Comparison of ENCODE assay signal across 9 mouse cellular contexts in the genomic region with DNA sequence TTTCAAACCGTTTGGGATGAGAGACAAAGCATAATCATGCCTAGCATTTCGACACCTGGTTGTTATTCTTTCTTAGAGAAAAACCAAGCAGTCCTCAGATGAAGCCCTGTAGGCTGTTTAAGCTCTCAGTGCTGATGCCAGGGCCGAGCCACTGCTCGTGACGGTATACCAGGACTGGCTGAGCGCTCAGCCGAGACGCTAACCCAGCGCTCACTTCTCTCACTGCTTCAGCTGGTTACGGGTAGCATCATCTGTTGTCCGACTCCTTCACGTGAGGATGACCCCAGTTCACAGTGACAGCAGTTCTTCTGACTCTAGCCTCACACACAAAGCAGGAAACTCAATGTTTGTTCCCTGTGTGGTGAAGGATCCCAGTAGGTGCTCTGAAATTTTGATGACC. TPM values are rescaled to one million over a fixed set of nuclear protein-coding genes. Genes with fewer than 3 reads are reported as not detected.
DNase-seq lines count a peak whose midpoint lies in the region; ATAC-seq and TF ChIP-seq lines count a peak whose summit lies in the region.
"Had no signal": no experiment of that assay in that cellular context is flagged by ENCODE, and none has a peak within 500 bp of the region (broad histone marks: within the 10 kb centered on the region; RNA-seq: fewer than 3 reads in every experiment).

No protein-coding gene starts in this region.

- no peaks in the 10 kb centered on the region for H3K27me3 ChIP-seq in heart, embryonic 12.5 days (replicated peaks)
- no peaks in the 10 kb centered on the region for H3K27me3 ChIP-seq in limb, embryonic 12.5 days
- H3K27me3 ChIP-seq in limb, embryonic 10.5 days (ENCODE audit: low read depth, poor library complexity, severe bottlenecking): no peaks in the 10 kb centered on the region
- no peaks in the 10 kb centered on the region for H3K27me3 ChIP-seq in liver, postnatal 0 days (ENCODE audit: insufficient read depth, low read length)
- H3K27me3 ChIP-seq: forebrain, embryonic 12.5 days had no signal

- H3K4me1 ChIP-seq in heart, embryonic 12.5 days (replicated peaks): peaks cover 25% of the 10 kb centered on the region
- H3K4me1 ChIP-seq in limb, embryonic 12.5 days (replicated peaks): peaks cover 12% of the 10 kb centered on the region
- H3K4me1 ChIP-seq in limb, embryonic 10.5 days: no peaks in the 10 kb centered on the region
- H3K4me1 ChIP-seq in liver, postnatal 0 days (ENCODE audit: insufficient read depth): peaks cover 21% of the 10 kb centered on the region

- TF ChIP-seq CTCF in liver, postnatal 0 days (IDR thresholded peaks at IDR 0.05; ENCODE audit: low read depth): no peak

- peak overlapping the region; percentile 48; the same call in 1 of the 2 replicates for H3K27ac ChIP-seq in heart, embryonic 12.5 days (ENCODE audit: poor library complexity, severe bottlenecking)
- 0 out of 2 replicates have a peak overlapping the region, but pooled peaks have one; percentile 50 for H3K27ac ChIP-seq in limb, embryonic 12.5 days
- no peak overlapping the region for H3K27ac ChIP-seq in limb, embryonic 10.5 days
- H3K27ac ChIP-seq in liver, postnatal 0 days (ENCODE audit: low read depth): peak overlapping the region; percentile 36; the same call in 1 of the 2 replicates
- H3K27ac ChIP-seq: forebrain, embryonic 12.5 days had no signal

- H3K9me3 ChIP-seq in heart, embryonic 12.5 days (replicated peaks): no peaks in the 10 kb centered on the region
- no peaks in the 10 kb centered on the region for H3K9me3 ChIP-seq in limb, embryonic 12.5 days
- no peaks in the 10 kb centered on the region for H3K9me3 ChIP-seq in limb, embryonic 10.5 days (replicated peaks)
- H3K9me3 ChIP-seq in liver, postnatal 0 days (ENCODE audit: low read length): no peaks in the 10 kb centered on the region
- H3K9me3 ChIP-seq: forebrain, embryonic 12.5 days had no signal

- H3K4me3 ChIP-seq in heart, embryonic 12.5 days: no peak overlapping the region
- H3K4me3 ChIP-seq in limb, embryonic 12.5 days (replicated peaks): no peak overlapping the region
- H3K4me3 ChIP-seq in limb, embryonic 10.5 days: no peak overlapping the region
- H3K4me3 ChIP-seq in liver, postnatal 0 days (ENCODE audit: low read depth, low read length): no peak overlapping the region
- H3K4me3 ChIP-seq: forebrain, embryonic 12.5 days had no signal

- no peak overlapping the region for H3K9ac ChIP-seq in heart, embryonic 12.5 days
- no peak overlapping the region for H3K9ac ChIP-seq in limb, embryonic 12.5 days (replicated peaks)
- H3K9ac ChIP-seq in liver, postnatal 0 days (replicated peaks): no peak overlapping the region
- H3K9ac ChIP-seq: forebrain, embryonic 12.5 days had no signal

- 76% methylated on average over 12 of the region's 12 CpGs for WGBS in heart, embryonic 12.5 days
- 86% methylated on average over 12 of the region's 12 CpGs for WGBS in limb, embryonic 12.5 days
- WGBS in limb, embryonic 10.5 days: 87% methylated on average over 12 of the region's 12 CpGs
- 65% methylated on average over 12 of the region's 12 CpGs for WGBS in liver, postnatal 0 days (ENCODE audit: insufficient replicate concordance)

- peaks cover 29% of the 10 kb centered on the region for H3K36me3 ChIP-seq in heart, embryonic 12.5 days
- peaks cover 45% of the 10 kb centered on the region for H3K36me3 ChIP-seq in limb, embryonic 12.5 days
- peaks cover 63% of the 10 kb centered on the region for H3K36me3 ChIP-seq in limb, embryonic 10.5 days
- peaks cover 5% of the 10 kb centered on the region; the same call in 1 of the 2 replicates for H3K36me3 ChIP-seq in liver, postnatal 0 days (replicated peaks; ENCODE audit: insufficient read depth, low read length)

- TF ChIP-seq EP300 in liver, postnatal 0 days (IDR thresholded peaks at IDR 0.05; ENCODE audit: low read depth): no peak

- no peak for ATAC-seq in heart, embryonic 12.5 days (ENCODE audit: insufficient number of reproducible peaks, low FRiP score)
- ATAC-seq in limb, embryonic 12.5 days (ENCODE audit: insufficient number of reproducible peaks, insufficient read depth, low FRiP score, low TSS enrichment, low read depth): no peak
- peak; percentile 33; the same call in 1 of the 2 replicates for ATAC-seq in liver, postnatal 0 days

- DNase-seq in heart, postnatal 4 days: no peak
- DNase-seq in limb, embryonic 10.5 days (ENCODE audit: low spot score): no peak
- DNase-seq in brain, adult 2 months (ENCODE audit: low read depth, low spot score): peak; percentile 31
- no peak for DNase-seq in liver, postnatal 0 days
- DNase-seq in gastrocnemius, postnatal 10 days: no peak
- no peak for DNase-seq in gastrocnemius, postnatal 25 days

- H3K4me2 ChIP-seq in heart, embryonic 12.5 days: no peak overlapping the region
- H3K4me2 ChIP-seq in limb, embryonic 12.5 days: no peak overlapping the region
- H3K4me2 ChIP-seq in liver, postnatal 0 days (ENCODE audit: low read depth, low read length): peak overlapping the region; percentile 42; the same call in 1 of the 2 replicates
- H3K4me2 ChIP-seq: forebrain, embryonic 12.5 days had no signal

RNA-seq across cellular contexts. Expression of a gene that starts 10.8 kb away (rescaled TPM):
- 109 TPM in 2 replicates for polyA plus RNA-seq in heart, embryonic 12.5 days (2016; fragmentation: Nextera tagmentation; extraction: Ambion mirVana)
- total RNA-seq in heart, postnatal 4 days (2021): 10 to 100 TPM; 80.3 to 81.0 TPM
- polyA plus RNA-seq in limb, embryonic 12.5 days (2016; fragmentation: Nextera tagmentation; extraction: Ambion mirVana): 121 and 126 TPM in 2 replicates
- 83.6 and 109 TPM in 2 replicates for polyA plus RNA-seq in limb, embryonic 10.5 days (2016; fragmentation: Nextera tagmentation; extraction: Ambion mirVana)
- polyA plus RNA-seq in liver, postnatal 0 days (2015; fragmentation: Nextera tagmentation; extraction: Ambion mirVana): 16.8 and 19.4 TPM in 2 replicates
- total RNA-seq in gastrocnemius, postnatal 10 days (2021): 10 to 100 TPM; 29.0 to 32.7 TPM
- total RNA-seq in gastrocnemius, postnatal 25 days (2021): 10 to 100 TPM; 22.1 to 26.8 TPM

RNA-seq across cellular contexts. Expression of a gene that starts 54.6 kb away (rescaled TPM):
- polyA plus RNA-seq in heart, embryonic 12.5 days (2016; fragmentation: Nextera tagmentation; extraction: Ambion mirVana): 40.9 and 41.1 TPM in 2 replicates
- 10 to 100 TPM; 29.3 to 33.4 TPM for total RNA-seq in heart, postnatal 4 days (2021)
- 57.4 and 57.8 TPM in 2 replicates for polyA plus RNA-seq in limb, embryonic 12.5 days (2016; fragmentation: Nextera tagmentation; extraction: Ambion mirVana)
- 53.4 and 64.7 TPM in 2 replicates for polyA plus RNA-seq in limb, embryonic 10.5 days (2016; fragmentation: Nextera tagmentation; extraction: Ambion mirVana)
- polyA plus RNA-seq in liver, postnatal 0 days (2015; fragmentation: Nextera tagmentation; extraction: Ambion mirVana): 29.5 TPM in 2 replicates
- total RNA-seq in gastrocnemius, postnatal 10 days (2021): 10 to 100 TPM; 22.2 to 25.2 TPM
- total RNA-seq in gastrocnemius, postnatal 25 days (2021): 10 to 100 TPM; 20.2 to 20.5 TPM
